Mouse (Mus musculus) bone marrow, adult 2 months (tissue): ENCODE results near the gene P2rx3.

Source experiments
- CTCF ChIP-seq: fragments of 200-500 bp; IDR thresholded peaks from 2 replicates; pipeline ENCODE4 v1.5.1; 2011; ENCODE audit warnings: low read length, control low read depth; ENCODE audit not compliant: control insufficient read depth, insufficient read depth
- POLR2A ChIP-seq: fragments of 200-500 bp; IDR thresholded peaks from 2 replicates; pipeline ENCODE4 v1.6.1; 2011; ENCODE audit warnings: low read depth, mild to moderate bottlenecking, control low read depth, low read length, borderline replicate concordance; ENCODE audit not compliant: control insufficient read depth

DNA sequence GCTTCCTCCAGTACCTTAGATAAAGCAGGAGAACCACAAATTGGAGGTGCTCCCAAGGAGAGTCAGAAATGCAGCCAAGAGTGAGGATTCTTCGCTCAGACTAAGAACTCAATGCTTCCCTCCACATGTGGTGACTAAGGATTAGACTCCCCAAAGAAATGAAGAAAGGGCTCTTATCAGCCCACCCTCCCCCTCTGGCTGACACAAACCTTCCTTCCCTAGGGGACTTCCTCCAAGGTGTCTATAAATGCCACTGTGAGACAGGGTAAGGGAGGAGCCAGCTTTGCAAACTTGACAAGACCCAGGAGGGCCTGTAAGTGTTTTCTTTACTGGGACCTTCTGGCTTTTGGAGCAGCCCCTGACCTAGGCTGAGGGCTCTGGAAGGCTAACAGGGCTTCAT is 57.1 kb downstream of the P2rx3 start, which contains the start of gene Prg2:
- no peak for TF ChIP-seq CTCF
- no peak for TF ChIP-seq POLR2A
